Mouse (Mus musculus): Measurements from ENCODE around the gene Gm20388. TPM values are rescaled to one million over a fixed set of nuclear protein-coding genes. Genes with fewer than 3 reads are reported as not detected.
A peak's percentile ranks its signal among the peaks of the same experiment; 100 is the strongest.

Gm20388 gene
- polyA plus RNA-seq, 1 experiment from 2014 or later = 7.4 TPM

GRCm38 (mm10) chr8:124077998-124078397 is 4167.4 kb downstream of the Gm20388 start:
- no peak for ATAC-seq (ENCODE audit: insufficient read depth, low FRiP score)
- no peaks in the 10 kb centered on the region for H3K4me1 ChIP-seq (ENCODE audit: control insufficient read depth, insufficient read depth, low read length)
- H3K36me3 ChIP-seq (ENCODE audit: control insufficient read depth, insufficient read depth, low read length) = no peaks in the 10 kb centered on the region
- no peaks in the 10 kb centered on the region for H3K27me3 ChIP-seq (ENCODE audit: control insufficient read depth, insufficient read depth, low read length)
- H3K4me2 ChIP-seq (ENCODE audit: low read depth, low read length) = no peak overlapping the region
- H3K4me3 ChIP-seq (replicated peaks; ENCODE audit: low read length) = no peak overlapping the region
- no peaks in the 10 kb centered on the region for H3K9me3 ChIP-seq (replicated peaks; ENCODE audit: control insufficient read depth, low read length)
- no peak overlapping the region for H3K27ac ChIP-seq (ENCODE audit: low read length)
- H3K9ac ChIP-seq (ENCODE audit: low read length) = no peak overlapping the region
- WGBS = 79% methylated on average over 10 of the region's 10 CpGs

- Histone ChIP-seq H3K27ac (ENCODE audit: low read length) (no peak overlapping the region), H3K4me2 (ENCODE audit: low read depth, low read length) (no peak overlapping the region), H3K27me3 (ENCODE audit: control insufficient read depth, insufficient read depth, low read length) (no peaks in the 10 kb centered on the region), H3K36me3 (ENCODE audit: control insufficient read depth, insufficient read depth, low read length) (no peaks in the 10 kb centered on the region), H3K4me3 (replicated peaks; ENCODE audit: low read length) (no peak overlapping the region), H3K9ac (ENCODE audit: low read length) (no peak overlapping the region), H3K9me3 (replicated peaks; ENCODE audit: control insufficient read depth, low read length) (no peaks in the 10 kb centered on the region), H3K4me1 (ENCODE audit: control insufficient read depth, insufficient read depth, low read length) (no peaks in the 10 kb centered on the region)
- WGBS = 65% methylated on average over 7 of the region's 7 CpGs
- ATAC-seq (ENCODE audit: insufficient read depth, low FRiP score) = no peak
These were observed 4168.3 kb downstream of the Gm20388 start for GRCm38 (mm10) chr8:124078969-124079368.

GRCm38 (mm10) chr8:124080467-124081326 is 4170.1 kb downstream of the Gm20388 start:
- no peak for ATAC-seq (ENCODE audit: insufficient read depth, low FRiP score)
- Histone ChIP-seq H3K4me3 (replicated peaks; ENCODE audit: low read length) (no peak overlapping the region), H3K27ac (ENCODE audit: low read length) (no peak overlapping the region), H3K36me3 (ENCODE audit: control insufficient read depth, insufficient read depth, low read length) (no peaks in the 10 kb centered on the region), H3K9me3 (replicated peaks; ENCODE audit: control insufficient read depth, low read length) (no peaks in the 10 kb centered on the region), H3K9ac (ENCODE audit: low read length) (no peak overlapping the region), H3K27me3 (ENCODE audit: control insufficient read depth, insufficient read depth, low read length) (no peaks in the 10 kb centered on the region), H3K4me2 (ENCODE audit: low read depth, low read length) (no peak overlapping the region), H3K4me1 (ENCODE audit: control insufficient read depth, insufficient read depth, low read length) (no peaks in the 10 kb centered on the region)
- 79% methylated on average over 21 of the region's 21 CpGs for WGBS

- H3K27ac ChIP-seq (ENCODE audit: low read length) = no peak overlapping the region
- H3K4me3 ChIP-seq (replicated peaks; ENCODE audit: low read length) = no peak overlapping the region
- no peak overlapping the region for H3K4me2 ChIP-seq (ENCODE audit: low read depth, low read length)
- no peaks in the 10 kb centered on the region for H3K9me3 ChIP-seq (replicated peaks; ENCODE audit: control insufficient read depth, low read length)
- no peaks in the 10 kb centered on the region for H3K36me3 ChIP-seq (ENCODE audit: control insufficient read depth, insufficient read depth, low read length)
- H3K9ac ChIP-seq (ENCODE audit: low read length) = no peak overlapping the region
- H3K27me3 ChIP-seq (ENCODE audit: control insufficient read depth, insufficient read depth, low read length) = no peaks in the 10 kb centered on the region
- 92% methylated on average over 8 of the region's 8 CpGs for WGBS
- no peaks in the 10 kb centered on the region for H3K4me1 ChIP-seq (ENCODE audit: control insufficient read depth, insufficient read depth, low read length)
- ATAC-seq (ENCODE audit: insufficient read depth, low FRiP score) = no peak
These were observed 4172.0 kb downstream of the Gm20388 start for GRCm38 (mm10) chr8:124082616-124083015.

GRCm38 (mm10) chr8:124083611-124084010 is 4173.0 kb downstream of the Gm20388 start:
- ATAC-seq (ENCODE audit: insufficient read depth, low FRiP score) = no peak
- H3K4me2 ChIP-seq (ENCODE audit: low read depth, low read length) = no peak overlapping the region
- H3K36me3 ChIP-seq (ENCODE audit: control insufficient read depth, insufficient read depth, low read length) = no peaks in the 10 kb centered on the region
- WGBS = 80% methylated on average over 7 of the region's 7 CpGs
- H3K27me3 ChIP-seq (ENCODE audit: control insufficient read depth, insufficient read depth, low read length) = no peaks in the 10 kb centered on the region
- H3K27ac ChIP-seq (ENCODE audit: low read length) = no peak overlapping the region
- H3K9me3 ChIP-seq (replicated peaks; ENCODE audit: control insufficient read depth, low read length) = no peaks in the 10 kb centered on the region
- peaks cover 7% of the 10 kb centered on the region; the same call in 1 of the 2 replicates for H3K4me1 ChIP-seq (ENCODE audit: control insufficient read depth, insufficient read depth, low read length)
- H3K9ac ChIP-seq (ENCODE audit: low read length) = no peak overlapping the region
- no peak overlapping the region for H3K4me3 ChIP-seq (replicated peaks; ENCODE audit: low read length)

GRCm38 (mm10) chr8:124085668-124086067 is 4175.0 kb downstream of the Gm20388 start:
- no peaks in the 10 kb centered on the region for H3K27me3 ChIP-seq (ENCODE audit: control insufficient read depth, insufficient read depth, low read length)
- no peak overlapping the region for H3K27ac ChIP-seq (ENCODE audit: low read length)
- peaks cover 7% of the 10 kb centered on the region; the same call in 1 of the 2 replicates for H3K4me1 ChIP-seq (ENCODE audit: control insufficient read depth, insufficient read depth, low read length)
- no peaks in the 10 kb centered on the region for H3K36me3 ChIP-seq (ENCODE audit: control insufficient read depth, insufficient read depth, low read length)
- no peak overlapping the region for H3K4me2 ChIP-seq (ENCODE audit: low read depth, low read length)
- H3K9me3 ChIP-seq (replicated peaks; ENCODE audit: control insufficient read depth, low read length) = no peaks in the 10 kb centered on the region
- 62% methylated on average over 4 of the region's 4 CpGs for WGBS
- no peak for ATAC-seq (ENCODE audit: insufficient read depth, low FRiP score)
- H3K9ac ChIP-seq (ENCODE audit: low read length) = no peak overlapping the region
- H3K4me3 ChIP-seq (replicated peaks; ENCODE audit: low read length) = no peak overlapping the region

GRCm38 (mm10) chr8:124088092-124088613 is 4177.5 kb downstream of the Gm20388 start:
- Histone ChIP-seq H3K27ac (ENCODE audit: low read length) (peak overlapping the region; percentile 87), H3K4me2 (ENCODE audit: low read depth, low read length) (no peak overlapping the region), H3K4me3 (replicated peaks; ENCODE audit: low read length) (no peak overlapping the region), H3K9ac (ENCODE audit: low read length) (peak overlapping the region; percentile 14; the same call in 1 of the 2 replicates), H3K27me3 (ENCODE audit: control insufficient read depth, insufficient read depth, low read length) (no peaks in the 10 kb centered on the region), H3K9me3 (replicated peaks; ENCODE audit: control insufficient read depth, low read length) (no peaks in the 10 kb centered on the region), H3K36me3 (ENCODE audit: control insufficient read depth, insufficient read depth, low read length) (no peaks in the 10 kb centered on the region), H3K4me1 (ENCODE audit: control insufficient read depth, insufficient read depth, low read length) (peaks cover 7% of the 10 kb centered on the region; the same call in 1 of the 2 replicates)
- peak; percentile 77 for ATAC-seq (ENCODE audit: insufficient read depth, low FRiP score)
- WGBS = 40% methylated on average over 11 of the region's 11 CpGs

GRCm38 (mm10) chr8:124089016-124089415 is 4178.4 kb downstream of the Gm20388 start:
- H3K27ac ChIP-seq (ENCODE audit: low read length) = peak overlapping the region; percentile 87
- H3K9ac ChIP-seq (ENCODE audit: low read length) = no peak overlapping the region
- H3K27me3 ChIP-seq (ENCODE audit: control insufficient read depth, insufficient read depth, low read length) = no peaks in the 10 kb centered on the region
- H3K4me1 ChIP-seq (ENCODE audit: control insufficient read depth, insufficient read depth, low read length) = peaks cover 7% of the 10 kb centered on the region; the same call in 1 of the 2 replicates
- 87% methylated on average over 5 of the region's 5 CpGs for WGBS
- no peak for ATAC-seq (ENCODE audit: insufficient read depth, low FRiP score)
- H3K36me3 ChIP-seq (ENCODE audit: control insufficient read depth, insufficient read depth, low read length) = no peaks in the 10 kb centered on the region
- H3K9me3 ChIP-seq (replicated peaks; ENCODE audit: control insufficient read depth, low read length) = no peaks in the 10 kb centered on the region
- H3K4me3 ChIP-seq (replicated peaks; ENCODE audit: low read length) = no peak overlapping the region
- no peak overlapping the region for H3K4me2 ChIP-seq (ENCODE audit: low read depth, low read length)

GRCm38 (mm10) chr8:124090473-124090872 is 4179.8 kb downstream of the Gm20388 start:
- H3K9ac ChIP-seq (ENCODE audit: low read length) = no peak overlapping the region
- peaks cover 7% of the 10 kb centered on the region; the same call in 1 of the 2 replicates for H3K4me1 ChIP-seq (ENCODE audit: control insufficient read depth, insufficient read depth, low read length)
- H3K4me2 ChIP-seq (ENCODE audit: low read depth, low read length) = no peak overlapping the region
- WGBS = 91% methylated on average over 5 of the region's 5 CpGs
- no peaks in the 10 kb centered on the region for H3K36me3 ChIP-seq (ENCODE audit: control insufficient read depth, insufficient read depth, low read length)
- H3K27me3 ChIP-seq (ENCODE audit: control insufficient read depth, insufficient read depth, low read length) = no peaks in the 10 kb centered on the region
- H3K9me3 ChIP-seq (replicated peaks; ENCODE audit: control insufficient read depth, low read length) = no peaks in the 10 kb centered on the region
- no peak overlapping the region for H3K27ac ChIP-seq (ENCODE audit: low read length)
- H3K4me3 ChIP-seq (replicated peaks; ENCODE audit: low read length) = no peak overlapping the region
- no peak for ATAC-seq (ENCODE audit: insufficient read depth, low FRiP score)
